Mouse (Mus musculus): ENCODE results near the gene Naa30.

GRCm38 (mm10) chr14:49186270-49186669 is 14.2 kb downstream of the Naa30 start:
- TF ChIP-seq CTCF (IDR thresholded peaks at IDR 0.05; ENCODE audit: control insufficient read depth, insufficient read depth, low read length) = no peak
- TF ChIP-seq POLR2A (IDR thresholded peaks at IDR 0.05; ENCODE audit: borderline replicate concordance, control insufficient read depth, low read depth, low read length) = no peak
